Mouse (Mus musculus) midbrain, embryonic 15.5 days (tissue): Measurements from ENCODE around the gene Rnf24. TPM values are rescaled to one million over a fixed set of nuclear protein-coding genes. Genes with fewer than 3 reads are reported as not detected.

Experiments
- ATAC-seq: fragments of 200-750 bp; cut with Nextera tagmentation; replicated peaks from 2 replicates; pipeline ENCODE4 v1.8.0; 2017; ENCODE audit warnings: moderate TSS enrichment
- H3K27ac ChIP-seq: fragments of 300-500 bp; sonication (generic); 2 replicates; pipeline ENCODE4 v1.5.1; 2015; ENCODE audit warnings: mild to moderate bottlenecking, inconsistent platforms
- H3K27me3 ChIP-seq: fragments of 300-500 bp; sonication (generic); replicated peaks from 2 replicates; pipeline ENCODE4 v1.6.1; 2015; ENCODE audit warnings: inconsistent platforms
- H3K36me3 ChIP-seq: fragments of 300-500 bp; sonication (generic); replicated peaks from 2 replicates; pipeline ENCODE4 v1.6.1; 2015; ENCODE audit warnings: inconsistent platforms
- H3K4me1 ChIP-seq: fragments of 300-500 bp; sonication (generic); 2 replicates; pipeline ENCODE4 v1.6.1; 2015; ENCODE audit warnings: inconsistent platforms
- H3K4me2 ChIP-seq: fragments of 300-500 bp; sonication (generic); 2 replicates; pipeline ENCODE4 v1.6.1; 2015; ENCODE audit warnings: inconsistent platforms, mild to moderate bottlenecking, moderate library complexity
- H3K4me3 ChIP-seq: fragments of 300-500 bp; sonication (generic); 2 replicates; pipeline ENCODE4 v1.5.1; 2015; ENCODE audit warnings: mild to moderate bottlenecking, inconsistent platforms
- H3K9ac ChIP-seq: fragments of 300-500 bp; sonication (generic); 2 replicates; pipeline ENCODE4 v1.6.1; 2015; ENCODE audit warnings: mild to moderate bottlenecking, inconsistent platforms
- H3K9me3 ChIP-seq: fragments of 300-500 bp; sonication (generic); 2 replicates; pipeline ENCODE4 v1.6.1; 2016; ENCODE audit warnings: inconsistent platforms
- WGBS: fragments of 180-500 bp; shearing (Covaris S2); methylation state at CpG from one replicate; pipeline ENCODE4 v1.1.7; 2015; ENCODE audit warnings: mixed read lengths; 5-methylcytosine and 5-hydroxymethylcytosine counted together
- polyA plus RNA-seq: library from polyadenylated mRNA; unstranded; fragments of >200 nt; fragmentation: Nextera tagmentation; extraction: Ambion mirVana; gene quantifications from 2 replicates; pipeline ENCODE4 v1.2.1, GENCODE M21; 2015

Rnf24 gene
- polyA plus RNA-seq = 20.2 and 22.3 TPM in 2 replicates

DNA sequence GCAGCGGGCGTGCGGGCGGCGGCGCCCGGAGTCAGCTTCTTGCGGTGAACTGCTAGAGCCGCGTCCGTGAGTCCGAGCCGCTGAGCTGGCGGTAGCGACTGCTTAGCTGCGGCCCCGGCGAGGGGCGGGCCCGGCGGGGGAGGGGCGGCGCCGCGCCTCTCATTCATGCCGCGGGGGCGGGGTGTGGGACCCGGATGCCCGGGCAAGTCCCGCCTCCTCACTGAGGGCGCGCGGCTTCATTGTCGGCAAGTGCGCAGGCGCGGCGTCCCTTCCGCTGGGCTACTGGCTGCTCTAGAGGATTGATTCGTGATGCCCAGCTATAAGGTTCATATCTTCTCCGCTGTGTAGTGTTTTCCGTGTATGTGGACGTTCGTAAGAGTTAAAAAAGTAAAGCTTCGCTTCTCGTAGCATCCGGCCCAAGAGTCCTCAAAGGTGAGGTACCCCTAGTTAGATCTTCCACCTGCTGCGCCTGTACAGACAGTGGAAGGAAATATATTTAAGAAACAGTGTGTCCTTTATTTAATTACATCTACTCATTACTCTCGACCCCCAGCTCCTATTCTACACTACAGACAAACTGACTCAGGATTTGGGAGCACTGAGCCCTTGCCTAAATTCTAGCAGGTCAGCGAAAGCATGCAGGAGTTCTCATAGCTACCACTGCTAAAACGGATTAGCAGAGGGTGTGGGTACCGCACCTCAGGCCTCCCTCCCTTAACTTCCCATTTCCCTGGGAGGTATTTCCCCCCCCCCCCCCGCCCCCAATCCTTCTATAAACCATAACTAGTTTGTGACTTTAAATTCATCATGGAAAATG is at the start of gene Rnf24:
TSS of gene Rnf24 (minus strand) at position 146 of the 817 bp plus-strand sequence.
- Histone ChIP-seq H3K9ac (peak within 1 kb of the TSS; percentile 84), H3K27ac (peak within 1 kb of the TSS; percentile 97), H3K27me3 (no peaks in the 10 kb centered on the region), H3K36me3 (no peaks in the 10 kb centered on the region), H3K4me3 (peak within 1 kb of the TSS; percentile 65), H3K9me3 (no peaks in the 10 kb centered on the region), H3K4me1 (peaks cover 20% of the 10 kb centered on the region), H3K4me2 (peak within 1 kb of the TSS; percentile 69)
- peak; percentile 94 for ATAC-seq
- under 1% methylated on average over 46 of the region's 54 CpGs for WGBS

DNA sequence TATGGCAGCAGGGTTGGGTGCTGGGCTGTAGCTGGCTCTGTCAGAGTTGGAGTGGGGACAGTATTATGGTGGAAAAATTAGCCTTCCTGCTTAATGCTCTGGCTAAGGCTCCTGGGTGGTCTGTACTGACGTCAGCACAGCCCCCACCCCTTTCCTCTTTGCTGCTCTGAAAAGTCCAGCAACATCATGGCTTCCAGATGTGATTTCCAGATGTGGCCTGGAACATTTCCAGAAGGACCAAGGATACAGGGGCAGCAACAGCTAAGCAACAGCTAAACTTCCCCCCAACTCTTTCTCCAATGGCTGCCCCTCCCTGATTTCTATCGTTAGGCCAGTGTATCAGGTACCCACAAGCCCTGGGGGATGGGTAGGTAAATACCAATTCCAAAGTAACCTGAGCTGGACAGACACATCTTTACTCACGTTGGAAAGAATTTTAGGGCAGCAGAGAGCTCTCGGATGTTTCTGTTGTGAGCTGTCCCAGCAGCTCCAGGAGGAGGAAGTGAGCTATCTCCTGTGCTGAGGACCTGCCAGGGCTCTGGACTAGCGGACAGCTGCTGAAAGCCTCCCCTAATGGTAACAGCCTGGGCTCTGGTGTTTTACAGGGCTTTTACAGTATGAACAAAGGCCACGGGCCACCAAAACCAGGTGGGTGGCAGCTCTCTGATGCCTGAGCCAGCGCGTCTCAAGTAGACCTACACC is 49.3 kb upstream of the Rnf24 start:
- no peak overlapping the region for H3K9ac ChIP-seq
- no peaks in the 10 kb centered on the region for H3K36me3 ChIP-seq
- WGBS = 75% methylated on average over 8 of the region's 8 CpGs
- no peaks in the 10 kb centered on the region for H3K27me3 ChIP-seq
- no peak for ATAC-seq
- no peaks in the 10 kb centered on the region for H3K9me3 ChIP-seq
- H3K4me2 ChIP-seq = no peak overlapping the region
- H3K4me3 ChIP-seq = no peak overlapping the region
- no peak overlapping the region for H3K27ac ChIP-seq
- H3K4me1 ChIP-seq = no peaks in the 10 kb centered on the region

GRCm38 (mm10) chr2:131400846-131401245 is 48.2 kb upstream of the Rnf24 start:
- no peaks in the 10 kb centered on the region for H3K4me1 ChIP-seq
- H3K9ac ChIP-seq = no peak overlapping the region
- H3K9me3 ChIP-seq = no peaks in the 10 kb centered on the region
- no peak overlapping the region for H3K4me3 ChIP-seq
- no peaks in the 10 kb centered on the region for H3K27me3 ChIP-seq
- no peak overlapping the region for H3K27ac ChIP-seq
- ATAC-seq = no peak
- 80% methylated on average over 2 of the region's 2 CpGs for WGBS
- H3K4me2 ChIP-seq = no peak overlapping the region
- H3K36me3 ChIP-seq = no peaks in the 10 kb centered on the region

DNA sequence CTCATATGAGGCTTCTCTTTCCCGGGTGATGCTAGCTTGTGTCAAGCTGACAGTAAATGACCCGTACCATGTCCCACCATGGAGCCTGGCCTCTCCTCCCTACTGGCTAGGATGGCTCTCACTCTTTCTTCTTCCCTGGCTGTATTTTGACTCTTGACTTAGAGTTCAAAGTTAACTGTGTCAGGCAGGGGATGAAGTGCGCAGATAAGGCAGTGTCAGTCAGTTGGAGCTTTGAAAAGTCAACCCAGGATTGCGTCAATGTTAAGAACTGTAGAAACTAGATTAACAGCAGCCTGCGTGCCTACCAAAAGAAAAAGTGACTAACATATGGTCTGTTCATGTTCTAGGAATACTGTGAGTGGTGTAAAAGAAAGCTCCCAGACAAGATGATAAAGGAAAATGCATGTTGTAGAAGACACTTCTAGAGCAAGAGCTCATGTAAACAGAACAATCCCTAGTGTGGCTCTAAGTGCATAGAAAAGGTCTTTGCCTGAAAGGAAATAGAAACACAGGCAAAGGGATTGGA is 44.7 kb upstream of the Rnf24 start:
- Histone ChIP-seq H3K4me3 (no peak overlapping the region), H3K27ac (no peak overlapping the region), H3K27me3 (no peaks in the 10 kb centered on the region), H3K36me3 (no peaks in the 10 kb centered on the region), H3K4me1 (no peaks in the 10 kb centered on the region), H3K4me2 (no peak overlapping the region), H3K9me3 (no peaks in the 10 kb centered on the region), H3K9ac (no peak overlapping the region)
- ATAC-seq = no peak
- 94% methylated on average over 5 of the region's 5 CpGs for WGBS

DNA sequence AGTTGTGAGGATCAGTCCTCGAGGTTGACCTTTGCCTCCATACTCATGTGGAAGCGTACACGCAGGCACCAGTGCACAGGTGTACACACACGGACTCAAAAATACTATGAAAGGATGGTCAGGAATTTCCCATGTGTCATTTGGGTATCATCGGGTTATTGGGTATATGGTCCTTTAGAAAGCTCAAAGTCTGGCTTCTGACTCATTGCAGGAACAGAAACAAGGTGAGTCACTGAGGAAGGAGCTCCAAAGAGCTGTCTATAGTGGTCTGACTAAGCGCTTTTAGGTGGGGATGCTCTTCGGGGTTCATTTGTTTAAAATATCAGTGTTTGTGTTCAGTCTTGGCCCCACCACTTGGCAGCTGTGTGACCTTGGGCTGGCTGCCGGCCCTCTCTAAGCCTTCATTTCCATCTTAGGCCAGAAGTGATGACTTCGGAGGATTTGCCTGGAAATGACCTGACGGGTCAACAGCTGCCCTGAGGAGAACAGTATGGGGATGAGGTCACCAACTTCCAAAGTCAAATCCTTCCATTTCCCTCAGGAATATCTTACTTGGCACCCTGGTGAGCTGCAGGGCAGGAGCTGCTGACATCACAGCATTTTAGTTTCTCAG is 33.8 kb upstream of the Rnf24 start:
- no peaks in the 10 kb centered on the region for H3K9me3 ChIP-seq
- ATAC-seq = no peak
- H3K36me3 ChIP-seq = no peaks in the 10 kb centered on the region
- H3K27ac ChIP-seq = no peak overlapping the region
- H3K27me3 ChIP-seq = no peaks in the 10 kb centered on the region
- no peak overlapping the region for H3K9ac ChIP-seq
- H3K4me3 ChIP-seq = no peak overlapping the region
- no peak overlapping the region for H3K4me2 ChIP-seq
- no peaks in the 10 kb centered on the region for H3K4me1 ChIP-seq
- WGBS = 86% methylated on average over 10 of the region's 10 CpGs

GRCm38 (mm10) chr2:131385176-131385575 is 32.5 kb upstream of the Rnf24 start:
- no peak overlapping the region for H3K4me2 ChIP-seq
- H3K9ac ChIP-seq = no peak overlapping the region
- H3K27ac ChIP-seq = no peak overlapping the region
- no peaks in the 10 kb centered on the region for H3K27me3 ChIP-seq
- no peaks in the 10 kb centered on the region for H3K36me3 ChIP-seq
- ATAC-seq = no peak
- H3K4me1 ChIP-seq = no peaks in the 10 kb centered on the region
- H3K9me3 ChIP-seq = no peaks in the 10 kb centered on the region
- WGBS = 76% methylated on average over 4 of the region's 4 CpGs
- no peak overlapping the region for H3K4me3 ChIP-seq

- Histone ChIP-seq H3K4me3 (no peak overlapping the region), H3K36me3 (no peaks in the 10 kb centered on the region), H3K9me3 (no peaks in the 10 kb centered on the region), H3K9ac (no peak overlapping the region), H3K4me2 (no peak overlapping the region), H3K27ac (no peak overlapping the region), H3K4me1 (no peaks in the 10 kb centered on the region), H3K27me3 (no peaks in the 10 kb centered on the region)
- no peak for ATAC-seq
- WGBS = 84% methylated on average over 3 of the region's 3 CpGs
Measured at GRCm38 (mm10) chr2:131379541-131379940, 26.8 kb upstream of the Rnf24 start.

DNA sequence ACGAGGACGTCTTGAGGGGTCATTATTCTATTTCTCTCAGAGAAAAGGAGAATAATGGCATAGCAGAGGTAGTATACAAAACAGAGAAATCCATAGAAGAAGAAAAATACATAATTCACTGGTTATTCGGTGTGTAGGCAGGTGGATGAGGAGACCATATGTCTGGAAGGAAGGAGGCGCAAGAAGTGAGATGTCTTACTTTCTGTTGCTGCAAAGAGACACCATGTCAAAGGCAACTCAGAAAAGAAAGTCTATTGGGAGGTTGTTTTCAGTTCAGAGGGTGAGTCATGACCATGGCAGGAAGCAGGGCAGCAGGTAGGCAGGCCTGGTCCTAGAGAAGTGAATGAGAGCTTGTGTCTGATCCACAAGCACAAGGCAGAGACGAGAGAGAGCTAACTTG is 26.2 kb upstream of the Rnf24 start:
- H3K27ac ChIP-seq = no peak overlapping the region
- no peaks in the 10 kb centered on the region for H3K36me3 ChIP-seq
- H3K4me3 ChIP-seq = no peak overlapping the region
- H3K9ac ChIP-seq = no peak overlapping the region
- H3K4me1 ChIP-seq = no peaks in the 10 kb centered on the region
- ATAC-seq = no peak
- H3K27me3 ChIP-seq = no peaks in the 10 kb centered on the region
- H3K4me2 ChIP-seq = no peak overlapping the region
- H3K9me3 ChIP-seq = no peaks in the 10 kb centered on the region
- 91% methylated on average over 5 of the region's 5 CpGs for WGBS

- Histone ChIP-seq H3K36me3 (no peaks in the 10 kb centered on the region), H3K4me2 (no peak overlapping the region), H3K9me3 (no peaks in the 10 kb centered on the region), H3K9ac (no peak overlapping the region), H3K27me3 (no peaks in the 10 kb centered on the region), H3K4me3 (no peak overlapping the region), H3K27ac (no peak overlapping the region), H3K4me1 (no peaks in the 10 kb centered on the region)
- no peak for ATAC-seq
- WGBS = 67% methylated on average over 6 of the region's 6 CpGs
Measured at GRCm38 (mm10) chr2:131377055-131377454, 24.4 kb upstream of the Rnf24 start.

GRCm38 (mm10) chr2:131373656-131374055 is 21.0 kb upstream of the Rnf24 start:
- Histone ChIP-seq H3K36me3 (no peaks in the 10 kb centered on the region), H3K4me2 (no peak overlapping the region), H3K9me3 (no peaks in the 10 kb centered on the region), H3K4me3 (no peak overlapping the region), H3K27ac (no peak overlapping the region), H3K4me1 (no peaks in the 10 kb centered on the region), H3K27me3 (no peaks in the 10 kb centered on the region), H3K9ac (no peak overlapping the region)
- 80% methylated on average over 6 of the region's 6 CpGs for WGBS
- ATAC-seq = no peak

DNA sequence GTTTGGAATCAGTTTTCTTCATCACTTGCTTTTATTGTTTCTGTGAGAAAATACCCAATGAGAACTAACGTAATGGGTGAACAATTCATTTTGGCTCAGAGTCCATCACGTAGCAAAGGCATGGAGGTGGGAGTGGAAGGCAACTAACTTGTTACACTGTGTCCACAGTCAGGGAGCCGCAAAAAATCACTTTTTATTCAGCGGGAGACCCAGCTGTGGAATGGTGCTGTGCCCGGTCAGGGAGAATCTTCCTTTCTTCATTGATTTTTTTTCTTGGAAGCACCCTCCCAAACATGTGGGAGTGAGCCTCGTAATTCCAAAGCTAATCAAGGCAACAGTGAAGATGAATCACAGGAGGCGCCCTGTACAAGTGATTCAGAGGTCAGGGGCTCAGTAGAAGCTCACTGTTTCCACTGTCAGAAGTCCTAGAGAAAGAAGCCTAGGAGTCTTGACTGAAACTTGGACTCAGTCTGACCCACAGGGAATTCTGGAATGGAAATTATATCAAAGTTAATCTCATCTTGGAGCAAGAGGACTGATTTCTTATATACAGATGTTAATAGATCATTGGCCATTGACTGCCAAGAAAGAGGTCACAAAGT is 19.7 kb upstream of the Rnf24 start:
- H3K4me2 ChIP-seq = no peak overlapping the region
- H3K4me3 ChIP-seq = no peak overlapping the region
- H3K27ac ChIP-seq = no peak overlapping the region
- no peaks in the 10 kb centered on the region for H3K36me3 ChIP-seq
- H3K4me1 ChIP-seq = no peaks in the 10 kb centered on the region
- H3K9me3 ChIP-seq = no peaks in the 10 kb centered on the region
- no peak overlapping the region for H3K9ac ChIP-seq
- 81% methylated on average over 7 of the region's 7 CpGs for WGBS
- no peaks in the 10 kb centered on the region for H3K27me3 ChIP-seq
- ATAC-seq = no peak

- Histone ChIP-seq H3K27ac (no peak overlapping the region), H3K4me1 (no peaks in the 10 kb centered on the region), H3K27me3 (no peaks in the 10 kb centered on the region), H3K36me3 (no peaks in the 10 kb centered on the region), H3K9me3 (no peaks in the 10 kb centered on the region), H3K4me3 (no peak overlapping the region), H3K9ac (no peak overlapping the region), H3K4me2 (no peak overlapping the region)
- WGBS = 98% methylated on average over 4 of the region's 4 CpGs
- ATAC-seq = no peak
Measured at GRCm38 (mm10) chr2:131371811-131372210, 19.1 kb upstream of the Rnf24 start.
